Mouse (Mus musculus): ENCODE measurements around the gene Slc2a3. TPM values are rescaled to one million over a fixed set of nuclear protein-coding genes. Genes with fewer than 3 reads are reported as not detected.

Gene Slc2a3
- polyA plus RNA-seq, 1 experiment from 2014 or later = 28.4 TPM

GRCm38 (mm10) chr6:122795254-122795935, 6.0 kb downstream of the Slc2a3 start:
- Histone ChIP-seq H3K27me3 (ENCODE audit: control insufficient read depth, insufficient read depth, low read length) (no peaks in the 10 kb centered on the region), H3K27ac (replicated peaks; ENCODE audit: low read depth, low read length) (no peak overlapping the region), H3K4me1 (ENCODE audit: control insufficient read depth, insufficient read depth, low read length) (no peaks in the 10 kb centered on the region), H3K9ac (replicated peaks; ENCODE audit: low read length) (no peak overlapping the region), H3K4me2 (ENCODE audit: low read length) (no peak overlapping the region), H3K9me3 (ENCODE audit: control insufficient read depth, low read length) (no peaks in the 10 kb centered on the region), H3K36me3 (ENCODE audit: control insufficient read depth, insufficient read depth, low read length) (no peaks in the 10 kb centered on the region), H3K4me3 (replicated peaks; ENCODE audit: low read depth, low read length) (no peak overlapping the region)
- WGBS = 81% methylated on average over 8 of the region's 8 CpGs
- ATAC-seq (ENCODE audit: low FRiP score, low TSS enrichment) = no peak
- DNase-seq = no peak

- ATAC-seq (ENCODE audit: low FRiP score, low TSS enrichment) (no peak), DNase-seq (peak; percentile 90)
- Histone ChIP-seq H3K36me3 (ENCODE audit: control insufficient read depth, insufficient read depth, low read length) (no peaks in the 10 kb centered on the region), H3K27ac (replicated peaks; ENCODE audit: low read depth, low read length) (no peak overlapping the region), H3K4me3 (replicated peaks; ENCODE audit: low read depth, low read length) (no peak overlapping the region), H3K27me3 (ENCODE audit: control insufficient read depth, insufficient read depth, low read length) (no peaks in the 10 kb centered on the region), H3K9ac (replicated peaks; ENCODE audit: low read length) (no peak overlapping the region), H3K4me2 (ENCODE audit: low read length) (no peak overlapping the region), H3K4me1 (ENCODE audit: control insufficient read depth, insufficient read depth, low read length) (no peaks in the 10 kb centered on the region), H3K9me3 (ENCODE audit: control insufficient read depth, low read length) (no peaks in the 10 kb centered on the region)
- WGBS = 27% methylated on average over 5 of the region's 5 CpGs
Measured at GRCm38 (mm10) chr6:122786275-122786674, 15.2 kb downstream of the Slc2a3 start.

- Histone ChIP-seq H3K27me3 (ENCODE audit: control insufficient read depth, insufficient read depth, low read length) (no peaks in the 10 kb centered on the region), H3K4me2 (ENCODE audit: low read length) (no peak overlapping the region), H3K36me3 (ENCODE audit: control insufficient read depth, insufficient read depth, low read length) (no peaks in the 10 kb centered on the region), H3K9ac (replicated peaks; ENCODE audit: low read length) (no peak overlapping the region), H3K4me3 (replicated peaks; ENCODE audit: low read depth, low read length) (no peak overlapping the region), H3K9me3 (ENCODE audit: control insufficient read depth, low read length) (no peaks in the 10 kb centered on the region), H3K27ac (replicated peaks; ENCODE audit: low read depth, low read length) (no peak overlapping the region), H3K4me1 (ENCODE audit: control insufficient read depth, insufficient read depth, low read length) (no peaks in the 10 kb centered on the region)
- DNase-seq (no peak), ATAC-seq (ENCODE audit: low FRiP score, low TSS enrichment) (no peak)
- WGBS = 91% methylated on average over 3 of the region's 3 CpGs
Measured at GRCm38 (mm10) chr6:122784866-122785265, 16.6 kb downstream of the Slc2a3 start.

- Histone ChIP-seq H3K9ac (replicated peaks; ENCODE audit: low read length) (no peak overlapping the region), H3K9me3 (ENCODE audit: control insufficient read depth, low read length) (no peaks in the 10 kb centered on the region), H3K27me3 (ENCODE audit: control insufficient read depth, insufficient read depth, low read length) (no peaks in the 10 kb centered on the region), H3K4me2 (ENCODE audit: low read length) (no peak overlapping the region), H3K27ac (replicated peaks; ENCODE audit: low read depth, low read length) (no peak overlapping the region), H3K36me3 (ENCODE audit: control insufficient read depth, insufficient read depth, low read length) (no peaks in the 10 kb centered on the region), H3K4me3 (replicated peaks; ENCODE audit: low read depth, low read length) (no peak overlapping the region), H3K4me1 (ENCODE audit: control insufficient read depth, insufficient read depth, low read length) (no peaks in the 10 kb centered on the region)
- DNase-seq (no peak), ATAC-seq (ENCODE audit: low FRiP score, low TSS enrichment) (no peak)
- WGBS = 81% methylated on average over 3 of the region's 3 CpGs
Measured at GRCm38 (mm10) chr6:122782164-122782563, 19.3 kb downstream of the Slc2a3 start.

DNA sequence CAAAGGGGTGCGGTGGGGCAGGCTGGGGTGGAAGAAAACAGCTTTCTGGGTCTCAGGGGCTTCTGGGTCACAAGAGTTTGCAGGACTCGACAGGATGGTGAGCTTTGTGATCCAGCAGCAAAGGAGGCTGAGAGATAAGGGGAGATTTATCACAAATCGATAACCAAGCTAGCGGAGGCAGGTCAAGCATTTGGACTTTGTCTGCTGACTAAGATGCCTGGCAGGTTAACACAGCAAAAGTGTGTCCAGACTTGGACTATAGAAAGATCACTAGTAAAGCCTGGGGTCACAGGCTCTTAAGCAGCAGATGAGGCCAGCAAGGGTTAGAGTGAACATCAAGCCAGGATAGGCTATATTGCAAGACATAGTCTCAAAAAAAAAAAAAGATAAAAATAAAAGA, 20.3 kb downstream of the Slc2a3 start:
- DNase-seq (no peak), ATAC-seq (ENCODE audit: low FRiP score, low TSS enrichment) (no peak)
- Histone ChIP-seq H3K4me3 (replicated peaks; ENCODE audit: low read depth, low read length) (no peak overlapping the region), H3K27ac (replicated peaks; ENCODE audit: low read depth, low read length) (no peak overlapping the region), H3K4me1 (ENCODE audit: control insufficient read depth, insufficient read depth, low read length) (no peaks in the 10 kb centered on the region), H3K36me3 (ENCODE audit: control insufficient read depth, insufficient read depth, low read length) (no peaks in the 10 kb centered on the region), H3K27me3 (ENCODE audit: control insufficient read depth, insufficient read depth, low read length) (no peaks in the 10 kb centered on the region), H3K9ac (replicated peaks; ENCODE audit: low read length) (no peak overlapping the region), H3K9me3 (ENCODE audit: control insufficient read depth, low read length) (no peaks in the 10 kb centered on the region), H3K4me2 (ENCODE audit: low read length) (no peak overlapping the region)
- WGBS = 75% methylated on average over 4 of the region's 4 CpGs

- Histone ChIP-seq H3K27me3 (ENCODE audit: control insufficient read depth, insufficient read depth, low read length) (no peaks in the 10 kb centered on the region), H3K4me3 (replicated peaks; ENCODE audit: low read depth, low read length) (no peak overlapping the region), H3K9ac (replicated peaks; ENCODE audit: low read length) (no peak overlapping the region), H3K27ac (replicated peaks; ENCODE audit: low read depth, low read length) (no peak overlapping the region), H3K4me2 (ENCODE audit: low read length) (no peak overlapping the region), H3K4me1 (ENCODE audit: control insufficient read depth, insufficient read depth, low read length) (no peaks in the 10 kb centered on the region), H3K9me3 (ENCODE audit: control insufficient read depth, low read length) (no peaks in the 10 kb centered on the region), H3K36me3 (ENCODE audit: control insufficient read depth, insufficient read depth, low read length) (no peaks in the 10 kb centered on the region)
- DNase-seq = no peak
- 59% methylated on average over 1 of the region's 1 CpGs for WGBS
- no peak for ATAC-seq (ENCODE audit: low FRiP score, low TSS enrichment)
Measured at GRCm38 (mm10) chr6:122779916-122780315, 21.5 kb downstream of the Slc2a3 start.

- 82% methylated on average over 7 of the region's 7 CpGs for WGBS
- Histone ChIP-seq H3K9me3 (ENCODE audit: control insufficient read depth, low read length) (no peaks in the 10 kb centered on the region), H3K36me3 (ENCODE audit: control insufficient read depth, insufficient read depth, low read length) (no peaks in the 10 kb centered on the region), H3K9ac (replicated peaks; ENCODE audit: low read length) (no peak overlapping the region), H3K4me1 (ENCODE audit: control insufficient read depth, insufficient read depth, low read length) (no peaks in the 10 kb centered on the region), H3K4me2 (ENCODE audit: low read length) (no peak overlapping the region), H3K27ac (replicated peaks; ENCODE audit: low read depth, low read length) (no peak overlapping the region), H3K27me3 (ENCODE audit: control insufficient read depth, insufficient read depth, low read length) (no peaks in the 10 kb centered on the region), H3K4me3 (replicated peaks; ENCODE audit: low read depth, low read length) (no peak overlapping the region)
- DNase-seq = no peak
- ATAC-seq (ENCODE audit: low FRiP score, low TSS enrichment) = no peak
Measured at GRCm38 (mm10) chr6:122776040-122776439, 25.4 kb downstream of the Slc2a3 start.

DNA sequence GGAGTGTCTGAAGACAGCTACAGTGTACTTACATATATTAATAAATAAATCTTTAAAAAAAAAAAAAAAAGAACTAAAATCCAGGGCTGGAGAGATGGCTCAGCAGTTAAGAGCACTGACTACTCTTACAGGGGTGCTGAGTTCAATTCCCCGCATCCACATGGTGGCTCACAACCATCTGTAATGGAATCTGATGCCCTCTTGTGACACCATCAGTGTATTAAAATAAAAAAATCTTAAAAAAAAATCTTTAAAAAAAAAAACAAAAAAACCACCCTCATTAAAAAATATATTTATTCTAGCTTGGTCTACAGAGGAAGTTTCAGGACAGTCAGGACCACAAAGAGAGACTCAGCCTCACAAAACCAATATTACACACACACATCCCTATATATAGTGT, 27.1 kb downstream of the Slc2a3 start:
- Histone ChIP-seq H3K27me3 (ENCODE audit: control insufficient read depth, insufficient read depth, low read length) (no peaks in the 10 kb centered on the region), H3K9ac (replicated peaks; ENCODE audit: low read length) (no peak overlapping the region), H3K27ac (replicated peaks; ENCODE audit: low read depth, low read length) (no peak overlapping the region), H3K9me3 (ENCODE audit: control insufficient read depth, low read length) (no peaks in the 10 kb centered on the region), H3K4me2 (ENCODE audit: low read length) (no peak overlapping the region), H3K36me3 (ENCODE audit: control insufficient read depth, insufficient read depth, low read length) (no peaks in the 10 kb centered on the region), H3K4me1 (ENCODE audit: control insufficient read depth, insufficient read depth, low read length) (peaks cover 12% of the 10 kb centered on the region; the same call in 1 of the 2 replicates), H3K4me3 (replicated peaks; ENCODE audit: low read depth, low read length) (no peak overlapping the region)
- ATAC-seq (ENCODE audit: low FRiP score, low TSS enrichment) = no peak
- WGBS = 97% methylated on average over 1 of the region's 1 CpGs
- DNase-seq = no peak

DNA sequence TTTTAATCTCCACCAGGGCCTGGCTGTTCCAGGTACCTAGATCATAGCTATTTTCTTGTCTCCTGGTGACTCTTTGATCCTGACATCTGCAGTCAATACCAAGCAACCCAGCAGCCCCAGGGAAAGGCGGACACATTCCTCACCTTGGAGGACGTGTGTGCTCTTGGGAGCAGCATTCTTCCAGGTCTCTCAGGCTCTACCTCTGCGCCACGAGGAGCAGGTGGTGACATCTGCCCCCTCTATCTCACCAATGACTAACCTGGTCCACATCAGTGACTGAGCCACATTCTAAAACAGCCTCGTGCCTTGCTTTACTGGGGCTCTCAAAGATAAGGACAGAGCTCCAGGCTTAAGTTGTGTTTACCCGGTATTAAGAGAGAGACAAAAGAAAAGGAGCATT, 28.7 kb downstream of the Slc2a3 start:
- H3K36me3 ChIP-seq (ENCODE audit: control insufficient read depth, insufficient read depth, low read length) = no peaks in the 10 kb centered on the region
- no peak overlapping the region for H3K9ac ChIP-seq (replicated peaks; ENCODE audit: low read length)
- H3K27ac ChIP-seq (replicated peaks; ENCODE audit: low read depth, low read length) = no peak overlapping the region
- H3K4me2 ChIP-seq (ENCODE audit: low read length) = no peak overlapping the region
- ATAC-seq (ENCODE audit: low FRiP score, low TSS enrichment) (no peak), DNase-seq (no peak)
- no peaks in the 10 kb centered on the region for H3K27me3 ChIP-seq (ENCODE audit: control insufficient read depth, insufficient read depth, low read length)
- peaks cover 13% of the 10 kb centered on the region; the same call in 1 of the 2 replicates for H3K4me1 ChIP-seq (ENCODE audit: control insufficient read depth, insufficient read depth, low read length)
- H3K4me3 ChIP-seq (replicated peaks; ENCODE audit: low read depth, low read length) = no peak overlapping the region
- H3K9me3 ChIP-seq (ENCODE audit: control insufficient read depth, low read length) = no peaks in the 10 kb centered on the region
- 68% methylated on average over 6 of the region's 6 CpGs for WGBS

Measured in midbrain, embryonic 14.5 days (tissue).